Mouse (Mus musculus) midbrain, embryonic 16.5 days (tissue): ENCODE measurements around the gene Adap1. TPM values are rescaled to one million over a fixed set of nuclear protein-coding genes. Genes with fewer than 3 reads are reported as not detected.

Experiments used
- ATAC-seq: fragments of 200-750 bp; cut with Nextera tagmentation; 2 replicates; pipeline ENCODE4 v1.8.0; 2017; ENCODE audit warnings: moderate TSS enrichment
- H3K27ac ChIP-seq: fragments of 300-500 bp; sonication (generic); 2 replicates; pipeline ENCODE4 v1.5.1; 2014; ENCODE audit warnings: mild to moderate bottlenecking, low read length, mixed read lengths
- H3K27me3 ChIP-seq: fragments of 300-500 bp; sonication (generic); 2 replicates; pipeline ENCODE4 v1.6.1; 2014; ENCODE audit warnings: low read depth, low read length, mixed read lengths; ENCODE audit not compliant: control insufficient read depth, insufficient read depth
- H3K36me3 ChIP-seq: fragments of 300-500 bp; sonication (generic); 2 replicates; pipeline ENCODE4 v1.6.1; 2014; ENCODE audit warnings: mild to moderate bottlenecking, low read length, moderate library complexity, mixed read lengths; ENCODE audit not compliant: control insufficient read depth, insufficient read depth
- H3K4me1 ChIP-seq: fragments of 300-500 bp; sonication (generic); 2 replicates; pipeline ENCODE4 v1.6.1; 2014; ENCODE audit warnings: mild to moderate bottlenecking, low read length, mixed read lengths; ENCODE audit not compliant: control insufficient read depth, insufficient read depth
- H3K4me2 ChIP-seq: fragments of 300-500 bp; sonication (generic); 2 replicates; pipeline ENCODE4 v1.6.1; 2014; ENCODE audit warnings: mild to moderate bottlenecking, low read length, mixed read lengths
- H3K4me3 ChIP-seq: fragments of 300-500 bp; sonication (generic); 2 replicates; pipeline ENCODE4 v1.5.1; 2014; ENCODE audit warnings: low read depth, mild to moderate bottlenecking, low read length, moderate library complexity, mixed read lengths
- H3K9ac ChIP-seq: fragments of 300-500 bp; sonication (generic); 2 replicates; pipeline ENCODE4 v1.6.1; 2014; ENCODE audit warnings: low read depth, low read length, mixed read lengths
- H3K9me3 ChIP-seq: fragments of 300-500 bp; sonication (generic); replicated peaks from 2 replicates; pipeline ENCODE4 v1.6.1; 2014; ENCODE audit warnings: mild to moderate bottlenecking, low read length, mixed read lengths; ENCODE audit not compliant: control insufficient read depth, poor library complexity, severe bottlenecking
- WGBS: fragments of 180-500 bp; shearing (Covaris S2); extraction: QIAGEN DNeasy Blood & Tissue Kit; methylation state at CpG from one replicate; pipeline ENCODE4 v1.1.7; 2014; 5-methylcytosine and 5-hydroxymethylcytosine counted together
- polyA plus RNA-seq: library from polyadenylated mRNA; unstranded; fragments of >200 nt; fragmentation: Nextera tagmentation; extraction: Ambion mirVana; gene quantifications from 2 replicates; pipeline ENCODE4 v1.2.1, GENCODE M21; 2015

Adap1 gene
- polyA plus RNA-seq, 1 experiment from 2014 or later, result 68.5 TPM

DNA sequence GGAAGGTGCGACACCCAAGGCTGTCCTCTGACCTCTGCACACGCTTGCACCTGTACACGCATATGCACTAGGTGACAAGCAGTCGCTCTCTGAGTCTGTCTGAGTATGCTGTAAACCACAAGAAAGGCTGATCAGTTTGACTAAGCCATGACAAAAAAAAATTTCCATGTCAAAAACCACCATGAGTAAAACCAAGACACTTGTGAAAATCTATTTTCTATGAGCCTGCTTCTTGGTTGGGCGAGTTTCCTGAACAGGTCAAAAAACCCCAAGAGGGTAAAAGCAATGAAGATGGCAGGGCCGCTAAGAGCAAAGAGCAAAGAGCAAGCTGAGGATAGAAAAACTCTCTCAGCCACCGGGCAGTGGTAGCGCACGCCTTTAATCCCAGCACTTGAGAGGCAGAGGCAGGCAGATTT, 21.8 kb downstream of the Adap1 start:
- no peak overlapping the region for H3K4me3 ChIP-seq
- H3K9ac ChIP-seq, result no peak overlapping the region
- H3K27me3 ChIP-seq, result no peaks in the 10 kb centered on the region
- H3K4me2 ChIP-seq, result no peak overlapping the region
- no peaks in the 10 kb centered on the region for H3K9me3 ChIP-seq
- no peak overlapping the region for H3K27ac ChIP-seq
- H3K36me3 ChIP-seq, result 0 out of 2 replicates have a peak, but pooled peaks cover 4% of the 10 kb centered on the region
- H3K4me1 ChIP-seq, result no peaks in the 10 kb centered on the region
- no peak for ATAC-seq
- 90% methylated on average over 9 of the region's 9 CpGs for WGBS

DNA sequence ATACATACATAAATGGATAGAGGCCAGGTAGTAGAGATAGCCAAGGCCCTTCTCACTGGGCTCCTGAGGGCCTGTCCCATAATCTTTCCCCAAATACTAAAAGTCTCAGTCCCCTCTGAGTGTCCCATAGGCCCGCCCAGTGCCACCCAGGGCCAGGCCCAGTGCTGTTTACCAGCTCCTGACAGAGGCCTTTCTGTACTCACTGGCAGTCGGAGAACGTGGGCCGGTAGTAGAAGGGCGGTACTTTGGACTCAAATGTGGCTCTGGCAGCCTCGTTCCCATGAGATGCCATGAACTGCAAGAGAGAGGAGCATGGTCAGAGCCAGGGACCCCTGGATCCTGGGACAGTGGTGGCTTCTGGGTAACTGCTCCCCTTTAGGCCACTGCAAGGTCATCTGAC, 23.3 kb downstream of the Adap1 start:
- 88% methylated on average over 6 of the region's 6 CpGs for WGBS
- H3K4me2 ChIP-seq, result no peak overlapping the region
- H3K27ac ChIP-seq, result no peak overlapping the region
- no peak overlapping the region for H3K4me3 ChIP-seq
- no peak overlapping the region for H3K9ac ChIP-seq
- no peaks in the 10 kb centered on the region for H3K27me3 ChIP-seq
- no peaks in the 10 kb centered on the region for H3K4me1 ChIP-seq
- no peaks in the 10 kb centered on the region for H3K9me3 ChIP-seq
- ATAC-seq, result no peak
- H3K36me3 ChIP-seq, result 0 out of 2 replicates have a peak, but pooled peaks cover 4% of the 10 kb centered on the region

DNA sequence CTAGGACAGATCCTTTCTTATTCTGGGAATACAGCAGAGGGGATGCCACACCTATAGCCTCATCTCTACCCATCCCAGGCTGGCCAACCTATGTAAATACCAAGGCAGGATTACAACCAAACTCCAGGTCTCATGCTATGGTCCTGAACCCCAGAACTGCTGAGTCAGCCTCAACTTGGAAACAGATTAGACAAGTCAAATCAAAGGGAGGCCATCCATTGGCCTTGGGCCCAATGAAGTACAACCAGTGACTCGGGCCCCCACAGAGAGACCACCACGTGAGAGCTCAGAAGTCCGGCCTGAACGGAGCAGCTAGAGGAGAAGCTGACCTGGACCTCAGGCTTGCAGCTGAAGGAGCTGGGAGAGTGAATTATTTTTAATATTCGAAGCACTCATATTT, 27.7 kb downstream of the Adap1 start:
- Histone ChIP-seq H3K9ac (no peak overlapping the region), H3K4me2 (no peak overlapping the region), H3K27me3 (no peaks in the 10 kb centered on the region), H3K4me3 (no peak overlapping the region), H3K4me1 (no peaks in the 10 kb centered on the region), H3K9me3 (no peaks in the 10 kb centered on the region), H3K27ac (no peak overlapping the region), H3K36me3 (peaks cover 4% of the 10 kb centered on the region; the same call in 1 of the 2 replicates)
- no peak for ATAC-seq
- 80% methylated on average over 5 of the region's 5 CpGs for whole genome bisulfite sequencing

DNA sequence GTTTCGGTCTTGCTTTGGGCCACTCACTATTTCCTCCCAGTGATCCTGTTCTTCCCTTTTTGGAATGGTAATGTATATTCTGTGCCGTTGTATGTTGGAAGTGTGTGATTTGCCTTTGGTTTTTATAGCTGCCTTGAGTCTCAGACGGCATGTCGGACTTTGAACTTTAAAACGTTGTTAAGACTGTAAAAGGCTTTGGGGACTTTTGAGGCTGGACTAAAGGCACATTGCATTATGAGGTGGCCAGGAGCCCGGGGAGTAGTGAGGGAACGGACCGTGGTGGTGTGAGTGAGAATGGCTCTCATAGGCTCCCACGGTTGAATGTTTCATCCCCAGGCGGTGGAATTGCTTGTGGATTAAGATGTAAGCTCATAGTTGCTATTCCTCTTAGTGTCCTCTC, 28.3 kb downstream of the Adap1 start:
- no peaks in the 10 kb centered on the region for H3K9me3 ChIP-seq
- no peaks in the 10 kb centered on the region for H3K4me1 ChIP-seq
- peaks cover 6% of the 10 kb centered on the region; the same call in 1 of the 2 replicates for H3K36me3 ChIP-seq
- no peaks in the 10 kb centered on the region for H3K27me3 ChIP-seq
- H3K4me2 ChIP-seq, result no peak overlapping the region
- no peak overlapping the region for H3K4me3 ChIP-seq
- WGBS, result 89% methylated on average over 10 of the region's 10 CpGs
- no peak for ATAC-seq
- H3K27ac ChIP-seq, result no peak overlapping the region
- no peak overlapping the region for H3K9ac ChIP-seq

DNA sequence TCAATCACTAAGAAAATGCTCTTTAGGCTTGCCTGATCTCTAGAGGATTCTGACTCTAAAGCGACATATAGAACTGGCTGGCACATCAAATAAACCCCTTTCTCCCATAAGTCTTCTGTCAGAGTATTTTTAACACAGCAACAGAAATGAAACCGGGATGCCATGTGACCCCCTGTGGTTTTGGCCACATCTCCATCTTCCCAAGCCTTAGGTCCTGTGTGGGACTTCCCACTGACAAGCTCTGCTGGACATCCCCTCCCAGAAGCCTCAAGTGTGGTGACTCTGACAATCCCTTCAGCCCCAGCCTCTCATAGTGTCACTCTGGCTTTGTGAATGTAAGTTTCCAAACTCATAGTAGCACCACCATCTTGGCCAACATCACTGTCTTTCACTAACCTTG, 31.3 kb downstream of the Adap1 start:
- Histone ChIP-seq H3K4me3 (no peak overlapping the region), H3K9ac (no peak overlapping the region)

DNA sequence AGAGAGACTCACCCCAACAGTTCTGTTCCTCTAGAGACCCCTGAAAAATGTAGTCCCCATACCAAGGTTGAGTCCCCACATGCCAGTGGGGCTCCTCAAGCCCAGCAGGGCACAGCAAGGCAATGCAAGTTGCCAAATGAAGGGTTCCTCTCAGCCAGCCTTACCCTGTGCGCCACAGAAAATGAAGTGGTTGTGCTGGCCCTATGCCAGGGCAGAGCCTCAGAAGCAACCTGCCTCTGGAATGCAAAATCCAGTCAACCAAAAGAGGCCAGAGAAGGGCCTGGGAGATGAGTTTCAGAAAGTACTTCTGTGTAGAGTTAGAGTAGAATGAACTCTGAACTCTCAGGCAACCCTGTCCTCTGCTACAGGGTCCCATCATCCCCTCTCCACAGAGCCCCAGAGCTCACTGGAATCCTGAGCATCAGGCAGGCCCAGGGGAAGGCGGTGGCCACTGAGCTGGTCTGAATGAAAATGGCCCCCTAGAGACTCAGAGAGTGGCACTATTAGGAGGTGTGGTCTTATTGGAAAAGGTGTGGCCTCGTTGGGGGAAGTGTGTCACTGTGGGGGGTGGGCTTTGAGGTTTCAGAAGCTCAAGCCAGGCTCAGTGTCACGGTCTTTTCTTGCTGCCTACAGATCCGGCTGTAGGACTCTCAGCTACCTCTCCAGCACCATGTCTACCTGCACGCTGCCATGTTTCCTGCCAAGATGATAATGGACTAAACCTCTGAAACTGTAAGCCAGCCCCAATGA, 33.4 kb downstream of the Adap1 start:
- Histone ChIP-seq H3K4me3 (no peak overlapping the region), H3K4me1 (no peaks in the 10 kb centered on the region), H3K27me3 (no peaks in the 10 kb centered on the region), H3K9ac (no peak overlapping the region), H3K9me3 (no peaks in the 10 kb centered on the region), H3K4me2 (no peak overlapping the region), H3K36me3 (peaks cover 8% of the 10 kb centered on the region; the same call in 1 of the 2 replicates), H3K27ac (no peak overlapping the region)
- 69% methylated on average over 6 of the region's 6 CpGs for WGBS
- no peak for ATAC-seq

More for the DNA sequence above, 31.3 kb downstream of the Adap1 start:
- peaks cover 9% of the 10 kb centered on the region; the same call in 1 of the 2 replicates for H3K36me3 ChIP-seq
- H3K27me3 ChIP-seq, result no peaks in the 10 kb centered on the region
- no peak for ATAC-seq
- no peaks in the 10 kb centered on the region for H3K9me3 ChIP-seq
- no peak overlapping the region for H3K27ac ChIP-seq
- H3K4me2 ChIP-seq, result no peak overlapping the region
- no peaks in the 10 kb centered on the region for H3K4me1 ChIP-seq
- WGBS, result 86% methylated on average over 2 of the region's 2 CpGs

DNA sequence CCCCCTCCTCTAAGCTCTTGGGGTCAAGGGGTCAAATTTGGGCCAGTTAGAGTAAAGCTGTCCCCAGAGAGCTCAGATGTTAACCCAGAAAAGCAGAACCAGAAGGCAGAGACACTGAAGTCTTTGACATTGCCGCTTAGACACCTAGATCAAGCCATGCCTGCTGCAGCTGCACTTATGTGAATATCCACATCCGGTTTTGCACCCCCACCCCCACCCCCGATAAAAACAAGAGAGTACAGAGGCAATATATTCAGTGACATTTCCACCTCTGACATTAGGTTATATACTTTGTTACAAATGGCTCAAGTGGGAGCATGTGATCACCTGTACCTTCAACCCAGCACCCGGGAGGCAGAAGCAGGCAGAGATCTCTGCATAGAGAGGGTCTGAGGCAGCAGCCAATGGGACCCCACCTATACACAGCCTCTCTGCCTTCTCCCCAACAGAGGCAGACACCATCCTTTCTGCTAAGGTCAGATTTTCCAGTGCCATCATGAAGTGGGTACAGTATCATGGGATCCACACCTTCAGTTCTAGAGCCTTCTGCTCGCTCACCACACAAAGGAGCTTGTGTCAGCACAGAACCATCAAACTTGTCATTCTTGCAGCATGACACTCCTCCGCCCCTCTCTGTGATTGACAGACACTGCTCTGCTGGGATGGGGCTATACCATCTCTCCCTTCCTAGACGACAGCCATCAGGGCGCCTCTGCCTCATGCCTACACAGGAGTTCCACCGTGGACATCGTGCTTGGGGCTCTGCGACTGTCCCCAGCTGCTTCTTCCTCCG, 34.8 kb downstream of the Adap1 start:
- Histone ChIP-seq H3K9ac (no peak overlapping the region), H3K36me3 (peaks cover 8% of the 10 kb centered on the region; the same call in 1 of the 2 replicates), H3K9me3 (no peaks in the 10 kb centered on the region), H3K4me3 (no peak overlapping the region), H3K27me3 (no peaks in the 10 kb centered on the region), H3K27ac (no peak overlapping the region), H3K4me2 (no peak overlapping the region), H3K4me1 (no peaks in the 10 kb centered on the region)
- ATAC-seq, result no peak
- 88% methylated on average over 12 of the region's 12 CpGs for WGBS

DNA sequence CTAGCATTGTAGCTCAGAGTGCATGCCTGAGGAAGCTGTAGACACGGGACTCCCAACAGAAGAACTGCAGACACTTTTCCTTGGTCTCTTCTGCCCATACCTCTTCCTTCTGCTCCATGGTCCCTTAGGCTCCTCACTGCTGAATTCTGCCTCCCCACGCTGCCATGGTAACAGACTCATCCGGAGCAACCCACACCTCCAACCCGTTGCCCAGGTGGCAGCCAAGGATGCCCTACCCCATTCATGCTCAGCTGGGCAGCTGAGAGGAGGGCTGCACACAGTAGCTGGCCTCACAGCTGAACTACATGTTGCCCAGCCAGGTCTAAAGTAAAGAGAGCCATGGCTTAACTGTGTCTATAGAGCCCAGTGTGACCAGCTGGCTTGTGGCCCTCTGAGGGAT, 36.8 kb downstream of the Adap1 start:
- H3K4me1 ChIP-seq, result no peaks in the 10 kb centered on the region
- H3K27ac ChIP-seq, result no peak overlapping the region
- no peaks in the 10 kb centered on the region for H3K27me3 ChIP-seq
- no peak overlapping the region for H3K4me2 ChIP-seq
- 83% methylated on average over 4 of the region's 4 CpGs for WGBS
- H3K4me3 ChIP-seq, result no peak overlapping the region
- no peak for ATAC-seq
- H3K9ac ChIP-seq, result no peak overlapping the region
- peaks cover 8% of the 10 kb centered on the region; the same call in 1 of the 2 replicates for H3K36me3 ChIP-seq
- H3K9me3 ChIP-seq, result no peaks in the 10 kb centered on the region

DNA sequence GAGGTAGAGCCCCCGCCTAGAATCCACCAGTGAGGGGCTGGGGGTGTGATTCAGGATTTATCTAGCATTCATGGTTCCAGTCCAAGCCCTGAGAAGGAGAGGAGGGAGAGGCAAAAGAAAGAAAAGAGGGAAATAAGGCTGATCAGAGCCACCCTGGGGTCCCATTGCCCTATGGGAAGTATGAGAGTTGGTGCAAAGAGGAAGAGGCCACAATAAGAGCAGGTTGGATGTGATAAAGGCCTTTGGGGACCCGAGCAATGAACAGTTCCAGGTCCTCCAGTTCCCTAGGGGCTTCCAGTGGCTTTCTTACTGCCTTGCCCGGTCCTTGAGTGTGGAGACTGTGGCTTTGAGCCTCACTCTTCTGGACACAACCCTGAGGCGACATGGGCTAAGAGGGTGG, 37.6 kb downstream of the Adap1 start:
- ATAC-seq, result no peak
- WGBS, result 81% methylated on average over 4 of the region's 4 CpGs
- H3K9ac ChIP-seq, result no peak overlapping the region
- no peaks in the 10 kb centered on the region for H3K9me3 ChIP-seq
- H3K4me1 ChIP-seq, result no peaks in the 10 kb centered on the region
- no peak overlapping the region for H3K4me3 ChIP-seq
- peaks cover 8% of the 10 kb centered on the region; the same call in 1 of the 2 replicates for H3K36me3 ChIP-seq
- H3K27ac ChIP-seq, result no peak overlapping the region
- no peak overlapping the region for H3K4me2 ChIP-seq
- no peaks in the 10 kb centered on the region for H3K27me3 ChIP-seq
